Mouse (Mus musculus): Measurements from ENCODE around the gene Casz1. TPM values are rescaled to one million over a fixed set of nuclear protein-coding genes. Genes with fewer than 3 reads are reported as not detected.

Gene Casz1
- 4.0 and 11.0 TPM in 2 replicates for total RNA-seq (2012; rRNA removed)

DNA sequence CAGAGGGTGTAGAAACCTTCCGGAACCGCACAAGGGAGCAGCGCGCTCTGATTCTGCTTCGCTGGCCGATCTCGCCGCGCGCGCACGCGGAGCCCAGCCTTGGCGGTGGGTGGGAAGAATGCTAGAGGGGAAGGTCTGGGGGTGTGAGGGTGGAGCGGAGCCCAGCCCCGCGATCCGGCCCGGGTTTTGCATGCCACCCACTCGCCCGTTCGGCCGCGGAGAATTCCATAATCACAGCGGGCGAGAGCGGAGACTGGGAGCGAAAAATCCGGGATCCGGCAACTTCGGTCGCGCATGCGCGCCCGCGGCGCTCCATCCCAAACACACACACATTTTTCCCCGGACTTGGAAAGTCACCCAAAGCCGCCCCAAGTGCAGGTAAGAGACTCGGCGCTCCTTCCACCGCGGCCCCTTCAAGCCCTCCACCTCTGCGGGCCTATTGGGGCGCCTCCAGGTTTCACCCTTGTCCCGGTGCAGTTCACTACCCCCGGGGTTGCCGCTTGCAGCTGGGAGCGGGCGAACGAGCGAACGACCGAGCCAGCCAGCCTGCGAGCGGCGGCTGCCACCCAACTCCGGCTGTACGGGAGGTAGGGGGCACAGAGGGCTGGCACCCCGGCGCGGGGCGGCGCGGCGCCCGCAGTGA, at the start of gene Casz1:
Gene Casz1 (plus strand): TSS at position 293 of the 643 bp plus-strand sequence.
- in situ Hi-C loops (cut with MboI; ENCODE audit: low sequenced_read_pairs in 2 of 2, unreplicated experiment in 2 of 2), result loop anchor here in 1 of 2 experiments (10.0 kb wide), 1 partner anchor 111 kb away; no protein-coding TSS in a partner anchor
- H3K9ac ChIP-seq (ENCODE audit: insufficient read depth, low read depth, low read length, poor library complexity, severe bottlenecking), result peak within 1 kb of the TSS; percentile 72

DNA sequence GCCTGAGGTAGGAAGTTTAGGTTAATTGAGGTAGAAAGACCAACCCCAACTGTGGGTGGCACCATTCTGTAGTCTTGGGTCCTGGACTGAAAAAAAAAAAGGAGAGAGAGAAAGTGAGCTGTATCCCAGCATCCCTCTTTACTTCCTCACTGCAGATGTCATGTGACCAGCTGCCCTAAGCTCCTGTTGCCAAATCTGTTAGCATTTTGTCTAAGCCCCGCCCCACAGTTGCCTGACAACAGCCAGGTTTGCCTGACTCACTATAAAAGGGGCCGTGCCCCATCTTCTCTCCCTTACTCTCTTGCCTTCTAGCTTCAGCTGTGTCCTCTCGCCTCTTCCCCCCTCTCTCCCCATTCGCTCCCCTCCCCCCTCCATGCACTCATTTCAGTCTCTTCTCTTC, 45.4 kb upstream of the Casz1 start:
- TF ChIP-seq HCFC1 (IDR thresholded peaks at IDR 0.05; ENCODE audit: borderline replicate concordance, insufficient read depth, low read length) (no peak), ZNF384 (IDR thresholded peaks at IDR 0.05; ENCODE audit: low read depth, low read length) (no peak), CHD2 (IDR thresholded peaks at IDR 0.05; ENCODE audit: low read depth, low read length) (no peak), ZC3H11A (IDR thresholded peaks at IDR 0.05; ENCODE audit: borderline replicate concordance, low read depth, low read length) (no peak), MAFK (IDR thresholded peaks at IDR 0.05; ENCODE audit: insufficient read depth, low read depth, low read length) (no peak)
- in situ Hi-C loops (cut with MboI; ENCODE audit: low sequenced_read_pairs in 2 of 2, unreplicated experiment in 2 of 2), result no loop called here
- H3K4me3 ChIP-seq (ENCODE audit: insufficient read depth in 1 of 2, low read depth in 1 of 2, low read length in 2 of 2, poor library complexity in 1 of 2, severe bottlenecking in 1 of 2), result no peak overlapping the region
- no peaks in the 10 kb centered on the region for H3K9me3 ChIP-seq (ENCODE audit: control insufficient read depth, insufficient read depth, low read depth, low read length)
- no peak for DNase-seq (ENCODE audit: low read depth, low spot score)
- H3K9ac ChIP-seq (ENCODE audit: insufficient read depth, low read depth, low read length, poor library complexity, severe bottlenecking), result no peak overlapping the region
- H3K36me3 ChIP-seq (ENCODE audit: control insufficient read depth, insufficient read depth, low read length, poor library complexity, severe bottlenecking), result no peaks in the 10 kb centered on the region
- H3K4me1 ChIP-seq (ENCODE audit: control insufficient read depth in 2 of 2, insufficient read depth in 2 of 2, low read length in 2 of 2, poor library complexity in 1 of 2), result peaks cover 0 to 2% of the 10 kb centered on the region in 2 experiments; a peak in 1 of 4 replicates
- no peak overlapping the region for H3K27ac ChIP-seq (ENCODE audit: insufficient read depth, low read depth, low read length, poor library complexity, severe bottlenecking)

More for the DNA sequence above, at the start of gene Casz1:
- DNase-seq (ENCODE audit: low read depth, low spot score), result peak; percentile 72
- Histone ChIP-seq H3K36me3 (ENCODE audit: control insufficient read depth, insufficient read depth, low read length, poor library complexity, severe bottlenecking) (no peaks in the 10 kb centered on the region), H3K27ac (ENCODE audit: insufficient read depth, low read depth, low read length, poor library complexity, severe bottlenecking) (no peak within 1 kb of the TSS), H3K4me1 (ENCODE audit: control insufficient read depth in 2 of 2, insufficient read depth in 2 of 2, low read length in 2 of 2, poor library complexity in 1 of 2) (peaks cover 0 to 2% of the 10 kb centered on the region in 2 experiments; a peak in 2 of 4 replicates), H3K4me3 (ENCODE audit: insufficient read depth in 1 of 2, low read depth in 1 of 2, low read length in 2 of 2, poor library complexity in 1 of 2, severe bottlenecking in 1 of 2) (peak within 1 kb of the TSS; percentile 73 to 78), H3K9me3 (ENCODE audit: control insufficient read depth, insufficient read depth, low read depth, low read length) (no peaks in the 10 kb centered on the region)
- peak; percentile 70; the same call in 1 of the 2 replicates for TF ChIP-seq HCFC1 (IDR thresholded peaks at IDR 0.05; ENCODE audit: borderline replicate concordance, insufficient read depth, low read length)
- no peak for TF ChIP-seq CHD2 (IDR thresholded peaks at IDR 0.05; ENCODE audit: low read depth, low read length)

DNA sequence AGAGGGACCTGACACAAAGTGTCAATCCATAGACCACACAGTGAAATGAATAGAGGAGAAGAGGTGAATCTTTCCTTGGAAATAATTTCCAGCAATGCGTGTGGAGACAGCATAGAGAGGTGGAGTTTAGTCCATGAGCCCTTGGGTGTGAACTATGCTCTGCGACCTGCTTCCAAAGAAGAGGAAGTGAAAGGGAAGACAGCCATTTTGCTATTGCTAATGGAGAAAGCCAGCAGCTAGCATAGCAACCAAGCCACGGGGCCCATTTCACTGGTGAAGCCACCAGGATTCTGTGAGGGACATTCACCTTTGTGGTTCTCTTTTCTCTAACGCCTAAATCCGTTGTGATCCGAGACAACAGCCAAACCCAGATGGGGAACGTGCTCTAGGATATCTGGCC, 44.1 kb upstream of the Casz1 start:
- Histone ChIP-seq H3K9ac (ENCODE audit: insufficient read depth, low read depth, low read length, poor library complexity, severe bottlenecking) (no peak overlapping the region), H3K36me3 (ENCODE audit: control insufficient read depth, insufficient read depth, low read length, poor library complexity, severe bottlenecking) (no peaks in the 10 kb centered on the region), H3K4me3 (ENCODE audit: insufficient read depth in 1 of 2, low read depth in 1 of 2, low read length in 2 of 2, poor library complexity in 1 of 2, severe bottlenecking in 1 of 2) (no peak overlapping the region), H3K4me1 (ENCODE audit: control insufficient read depth in 2 of 2, insufficient read depth in 2 of 2, low read length in 2 of 2, poor library complexity in 1 of 2) (no peaks in the 10 kb centered on the region), H3K27ac (ENCODE audit: insufficient read depth, low read depth, low read length, poor library complexity, severe bottlenecking) (no peak overlapping the region), H3K9me3 (ENCODE audit: control insufficient read depth, insufficient read depth, low read depth, low read length) (no peaks in the 10 kb centered on the region)
- in situ Hi-C loops (cut with MboI; ENCODE audit: low sequenced_read_pairs in 2 of 2, unreplicated experiment in 2 of 2), result no loop called here
- TF ChIP-seq ZC3H11A (IDR thresholded peaks at IDR 0.05; ENCODE audit: borderline replicate concordance, low read depth, low read length) (no peak), HCFC1 (IDR thresholded peaks at IDR 0.05; ENCODE audit: borderline replicate concordance, insufficient read depth, low read length) (no peak), CHD2 (IDR thresholded peaks at IDR 0.05; ENCODE audit: low read depth, low read length) (no peak)
- no peak for DNase-seq (ENCODE audit: low read depth, low spot score)

DNA sequence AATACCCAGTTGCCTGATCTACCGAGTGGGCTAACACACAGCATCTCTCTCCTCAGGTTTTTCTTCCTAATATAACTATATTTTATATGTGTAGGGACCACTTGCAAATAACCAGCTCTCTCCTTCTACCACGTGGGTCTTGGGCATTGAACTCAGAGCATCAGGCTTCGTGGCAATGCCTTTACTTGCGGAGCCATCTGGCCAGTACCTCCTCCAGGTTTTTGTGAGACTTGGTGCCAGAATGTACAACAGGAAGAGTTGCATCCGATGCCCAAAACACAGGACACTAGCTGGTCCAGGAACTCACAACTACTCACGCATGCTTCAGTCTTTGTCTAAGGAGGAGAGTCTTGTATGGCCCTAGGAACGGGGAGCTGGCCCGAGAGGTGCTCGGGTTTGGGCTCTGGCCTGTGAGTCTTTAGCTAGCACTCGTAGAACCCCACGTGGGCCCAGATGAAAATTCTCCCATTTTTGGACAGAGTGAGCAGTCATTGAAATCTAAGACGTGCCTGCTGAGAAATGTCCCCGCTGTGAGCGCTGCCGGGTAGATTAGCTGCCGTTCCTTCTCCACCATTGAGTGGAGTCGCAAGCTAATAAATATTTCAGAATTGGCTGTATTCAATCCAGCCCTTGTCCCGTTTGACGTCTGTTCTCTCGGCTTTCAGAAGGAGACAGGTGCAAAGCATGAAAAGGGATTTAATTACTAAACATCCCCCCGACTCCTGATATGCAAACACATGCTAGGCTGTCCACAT, 38.0 kb upstream of the Casz1 start:
- TF ChIP-seq ZNF384 (IDR thresholded peaks at IDR 0.05; ENCODE audit: low read depth, low read length), result no peak
- no peak for TF ChIP-seq MAFK (IDR thresholded peaks at IDR 0.05; ENCODE audit: insufficient read depth, low read depth, low read length)
- TF ChIP-seq HCFC1 (IDR thresholded peaks at IDR 0.05; ENCODE audit: borderline replicate concordance, insufficient read depth, low read length), result no peak
- no peak for TF ChIP-seq ZC3H11A (IDR thresholded peaks at IDR 0.05; ENCODE audit: borderline replicate concordance, low read depth, low read length)
- no peak for TF ChIP-seq CHD2 (IDR thresholded peaks at IDR 0.05; ENCODE audit: low read depth, low read length)
- Histone ChIP-seq H3K9ac (ENCODE audit: insufficient read depth, low read depth, low read length, poor library complexity, severe bottlenecking) (no peak overlapping the region), H3K27ac (ENCODE audit: insufficient read depth, low read depth, low read length, poor library complexity, severe bottlenecking) (no peak overlapping the region), H3K4me3 (ENCODE audit: insufficient read depth in 1 of 2, low read depth in 1 of 2, low read length in 2 of 2, poor library complexity in 1 of 2, severe bottlenecking in 1 of 2) (no peak overlapping the region), H3K9me3 (ENCODE audit: control insufficient read depth, insufficient read depth, low read depth, low read length) (no peaks in the 10 kb centered on the region), H3K36me3 (ENCODE audit: control insufficient read depth, insufficient read depth, low read length, poor library complexity, severe bottlenecking) (no peaks in the 10 kb centered on the region), H3K4me1 (ENCODE audit: control insufficient read depth in 2 of 2, insufficient read depth in 2 of 2, low read length in 2 of 2, poor library complexity in 1 of 2) (peaks cover 8 to 13% of the 10 kb centered on the region in 2 experiments; a peak in 3 of 4 replicates)
- no peak for DNase-seq (ENCODE audit: low read depth, low spot score)
- in situ Hi-C loops (cut with MboI; ENCODE audit: low sequenced_read_pairs in 2 of 2, unreplicated experiment in 2 of 2), result no loop called here

Measured in ES-E14 (cell line).